Mouse (Mus musculus) hindbrain, embryonic 11.5 days (tissue): Measurements from ENCODE around the gene Kcnk18. TPM values are rescaled to one million over a fixed set of nuclear protein-coding genes. Genes with fewer than 3 reads are reported as not detected.
A peak's percentile ranks its signal among the peaks of the same experiment; 100 is the strongest.

Source experiments
- ATAC-seq: fragments of 200-750 bp; cut with Nextera tagmentation; 2 replicates; pipeline ENCODE4 v1.8.0; 2017; ENCODE audit warnings: mild to moderate bottlenecking, moderate TSS enrichment, moderate library complexity; ENCODE audit not compliant: low FRiP score
- DNase-seq: peaks from one replicate; pipeline ENCODE4 v3.0.0-alpha.2; 2015; ENCODE audit warnings: low spot score
- H3K27ac ChIP-seq: fragments of 300-500 bp; sonication (generic); 2 replicates; pipeline ENCODE4 v1.5.1; 2014; ENCODE audit warnings: mild to moderate bottlenecking, low read depth, low read length
- H3K27me3 ChIP-seq: fragments of 300-500 bp; sonication (generic); 2 replicates; pipeline ENCODE4 v1.6.1; 2014; ENCODE audit warnings: mild to moderate bottlenecking, low read length, moderate library complexity, mixed read lengths; ENCODE audit not compliant: control insufficient read depth, insufficient read depth
- H3K36me3 ChIP-seq: fragments of 300-500 bp; sonication (generic); 2 replicates; pipeline ENCODE4 v1.6.1; 2014; ENCODE audit warnings: mild to moderate bottlenecking, low read length, moderate library complexity, mixed read lengths; ENCODE audit not compliant: control insufficient read depth, insufficient read depth
- H3K4me1 ChIP-seq: fragments of 300-500 bp; sonication (generic); replicated peaks from 2 replicates; pipeline ENCODE4 v1.6.1; 2014; ENCODE audit warnings: low read length, mixed read lengths; ENCODE audit not compliant: control insufficient read depth, insufficient read depth
- H3K4me2 ChIP-seq: fragments of 300-500 bp; sonication (generic); replicated peaks from 2 replicates; pipeline ENCODE4 v1.6.1; 2014; ENCODE audit warnings: mild to moderate bottlenecking, low read depth, low read length
- H3K4me3 ChIP-seq: fragments of 300-500 bp; sonication (generic); 2 replicates; pipeline ENCODE4 v1.5.1; 2014; ENCODE audit warnings: low read depth, low read length
- H3K9ac ChIP-seq: fragments of 300-500 bp; sonication (generic); 2 replicates; pipeline ENCODE4 v1.6.1; 2014; ENCODE audit warnings: low read depth, low read length
- H3K9me3 ChIP-seq: fragments of 300-500 bp; sonication (generic); 2 replicates; pipeline ENCODE4 v1.6.1; 2016; ENCODE audit warnings: low read length; ENCODE audit not compliant: control insufficient read depth
- WGBS: fragments of 180-500 bp; shearing (Covaris S2); extraction: QIAGEN DNeasy Blood & Tissue Kit; methylation state at CpG from one replicate; pipeline ENCODE4 v1.1.7; 2014; 5-methylcytosine and 5-hydroxymethylcytosine counted together
- polyA plus RNA-seq: library from polyadenylated mRNA; unstranded; fragments of >200 nt; fragmentation: Nextera tagmentation; extraction: Ambion mirVana; gene quantifications from 2 replicates; pipeline ENCODE4 v1.2.1, GENCODE M21; 2014

Kcnk18 gene
- polyA plus RNA-seq, 1 experiment from 2014 or later = not detected

DNA sequence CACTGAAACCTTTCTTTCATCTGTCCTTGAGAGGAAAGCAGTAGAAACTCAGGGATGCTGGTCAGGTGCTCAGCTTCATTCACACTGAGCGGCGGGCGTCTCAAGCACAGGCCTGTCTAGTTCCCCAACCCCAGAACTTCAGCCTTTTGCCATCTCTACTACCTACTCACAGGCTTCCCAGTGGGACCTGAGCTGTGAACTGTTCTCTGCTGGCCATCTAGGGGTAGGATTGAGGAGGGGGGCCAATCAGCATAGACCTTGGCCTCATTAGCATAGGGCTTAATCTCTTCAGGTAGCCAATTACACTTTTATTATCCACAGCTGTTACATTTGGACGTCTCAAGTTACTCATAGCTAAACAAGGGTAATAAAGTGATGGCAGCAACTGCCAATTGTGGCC, 30.0 kb upstream of the Kcnk18 start:
- no peak overlapping the region for H3K4me3 ChIP-seq
- H3K4me2 ChIP-seq = no peak overlapping the region
- peaks cover 71% of the 10 kb centered on the region for H3K27me3 ChIP-seq
- H3K4me1 ChIP-seq = no peaks in the 10 kb centered on the region
- ATAC-seq (no peak), DNase-seq (no peak)
- no peak overlapping the region for H3K9ac ChIP-seq
- no peaks in the 10 kb centered on the region for H3K36me3 ChIP-seq
- H3K27ac ChIP-seq = no peak overlapping the region
- WGBS = 20% methylated on average over 4 of the region's 4 CpGs
- no peaks in the 10 kb centered on the region for H3K9me3 ChIP-seq

DNA sequence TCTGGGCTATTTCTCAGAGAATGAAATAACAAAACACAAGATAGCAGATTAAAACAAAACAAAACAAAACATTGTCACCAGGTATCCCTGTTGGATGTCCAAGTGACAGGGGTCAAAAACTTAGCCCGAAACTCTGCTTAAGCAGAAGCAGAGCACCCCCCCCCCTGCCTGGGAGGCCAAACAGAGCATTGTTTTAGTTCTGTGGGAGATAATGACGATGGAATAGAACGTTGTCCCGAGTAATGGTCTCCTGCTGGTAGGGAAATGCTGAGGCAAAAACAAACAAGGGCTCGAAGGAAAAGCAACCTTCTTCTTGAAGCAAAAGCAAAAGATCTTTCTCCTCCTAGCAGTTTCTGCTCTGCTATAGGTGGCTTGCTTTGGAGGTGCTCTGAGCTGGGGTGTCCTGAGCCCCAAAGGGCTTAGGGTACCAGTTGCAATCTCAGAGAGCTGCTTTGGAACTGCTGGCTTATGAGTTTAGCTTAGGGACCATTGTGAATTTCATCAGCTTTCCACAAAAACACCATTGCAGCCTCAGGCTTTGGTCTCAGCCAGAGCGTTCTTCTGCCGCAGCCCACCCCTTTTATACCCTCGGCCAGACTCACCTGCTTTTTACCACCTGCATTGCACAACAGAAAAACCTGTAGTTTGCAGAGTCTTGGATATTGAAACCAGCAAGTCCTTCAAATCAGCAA, 28.4 kb upstream of the Kcnk18 start:
- Histone ChIP-seq H3K4me3 (no peak overlapping the region), H3K27ac (no peak overlapping the region), H3K27me3 (peaks cover 81% of the 10 kb centered on the region), H3K4me2 (no peak overlapping the region), H3K36me3 (no peaks in the 10 kb centered on the region), H3K9me3 (no peaks in the 10 kb centered on the region), H3K9ac (no peak overlapping the region), H3K4me1 (no peaks in the 10 kb centered on the region)
- 1% methylated on average over 8 of the region's 8 CpGs for WGBS
- DNase-seq (peak; percentile 39), ATAC-seq (no peak)

DNA sequence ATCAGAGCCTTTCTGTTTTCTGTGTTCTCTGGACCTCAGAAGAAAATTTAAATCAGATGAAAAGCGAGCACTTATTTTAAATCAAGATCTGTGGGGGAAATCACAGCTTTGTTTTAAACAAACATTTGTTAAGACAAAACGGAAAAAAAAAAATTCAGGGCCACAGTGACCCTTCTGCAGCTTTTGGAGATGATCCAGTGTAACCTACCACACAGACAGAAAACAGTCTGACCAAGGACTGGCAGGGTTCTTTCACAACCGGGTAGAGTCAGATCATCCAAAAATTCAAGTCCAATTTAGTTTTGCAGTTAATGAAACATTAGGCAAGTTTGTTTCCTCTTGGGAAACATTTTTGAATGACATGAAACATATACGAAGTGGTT, 27.9 kb upstream of the Kcnk18 start:
- DNase-seq (peak; percentile 31), ATAC-seq (no peak)
- H3K9ac ChIP-seq = no peak overlapping the region
- H3K4me1 ChIP-seq = no peaks in the 10 kb centered on the region
- 4% methylated on average over 4 of the region's 4 CpGs for WGBS
- no peak overlapping the region for H3K4me3 ChIP-seq
- peaks cover 82% of the 10 kb centered on the region for H3K27me3 ChIP-seq
- H3K27ac ChIP-seq = no peak overlapping the region
- no peak overlapping the region for H3K4me2 ChIP-seq
- H3K36me3 ChIP-seq = no peaks in the 10 kb centered on the region
- H3K9me3 ChIP-seq = no peaks in the 10 kb centered on the region

DNA sequence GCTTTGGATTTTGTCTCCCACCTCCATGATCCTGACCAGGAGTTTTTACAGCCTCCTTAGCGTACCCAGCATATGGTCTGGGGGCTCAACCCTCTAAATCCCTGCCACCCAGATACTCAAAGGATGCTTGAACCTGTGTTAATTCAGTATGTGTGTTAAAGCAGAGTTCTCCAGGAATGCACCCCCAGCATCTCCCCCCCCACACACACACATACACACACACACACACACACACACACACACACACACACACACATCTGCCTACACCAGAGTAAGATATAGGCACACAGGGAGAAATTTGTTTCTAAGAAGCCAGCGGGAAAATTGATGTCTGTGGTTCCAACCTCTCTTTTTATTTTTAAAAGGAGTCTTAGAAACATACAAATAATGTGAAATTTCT, 26.5 kb upstream of the Kcnk18 start:
- ATAC-seq (no peak), DNase-seq (peak; percentile 40)
- no peak overlapping the region for H3K4me3 ChIP-seq
- no peaks in the 10 kb centered on the region for H3K36me3 ChIP-seq
- no peak overlapping the region for H3K9ac ChIP-seq
- H3K27me3 ChIP-seq = peaks cover 88% of the 10 kb centered on the region
- 10% methylated on average over 2 of the region's 2 CpGs for WGBS
- no peak overlapping the region for H3K27ac ChIP-seq
- no peaks in the 10 kb centered on the region for H3K9me3 ChIP-seq
- no peaks in the 10 kb centered on the region for H3K4me1 ChIP-seq
- no peak overlapping the region for H3K4me2 ChIP-seq

DNA sequence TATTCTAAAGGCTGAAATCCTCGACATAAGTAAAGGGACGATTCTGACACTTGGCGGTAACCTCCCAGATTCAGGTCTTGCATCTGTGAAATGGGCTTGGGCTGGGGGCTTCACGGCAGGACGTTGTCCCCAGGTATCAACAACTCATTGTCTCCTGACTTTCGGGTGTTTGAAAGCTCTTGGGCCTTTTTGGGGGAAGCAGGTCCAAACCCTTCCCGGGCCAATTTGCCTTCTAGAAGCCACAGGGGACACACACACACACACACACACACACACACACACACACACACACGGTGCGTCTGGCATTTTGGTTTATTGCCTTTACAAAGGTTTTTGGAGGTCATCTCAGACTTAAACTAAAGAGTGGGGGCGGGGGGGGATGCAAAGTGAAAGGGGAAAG, 25.6 kb upstream of the Kcnk18 start:
- DNase-seq = peak; percentile 54
- H3K9me3 ChIP-seq = no peaks in the 10 kb centered on the region
- no peak overlapping the region for H3K9ac ChIP-seq
- WGBS = 0% methylated on average over 10 of the region's 10 CpGs
- peaks cover 88% of the 10 kb centered on the region for H3K27me3 ChIP-seq
- ATAC-seq = no peak
- H3K36me3 ChIP-seq = no peaks in the 10 kb centered on the region
- no peak overlapping the region for H3K27ac ChIP-seq
- no peak overlapping the region for H3K4me2 ChIP-seq
- H3K4me3 ChIP-seq = no peak overlapping the region
- no peaks in the 10 kb centered on the region for H3K4me1 ChIP-seq

DNA sequence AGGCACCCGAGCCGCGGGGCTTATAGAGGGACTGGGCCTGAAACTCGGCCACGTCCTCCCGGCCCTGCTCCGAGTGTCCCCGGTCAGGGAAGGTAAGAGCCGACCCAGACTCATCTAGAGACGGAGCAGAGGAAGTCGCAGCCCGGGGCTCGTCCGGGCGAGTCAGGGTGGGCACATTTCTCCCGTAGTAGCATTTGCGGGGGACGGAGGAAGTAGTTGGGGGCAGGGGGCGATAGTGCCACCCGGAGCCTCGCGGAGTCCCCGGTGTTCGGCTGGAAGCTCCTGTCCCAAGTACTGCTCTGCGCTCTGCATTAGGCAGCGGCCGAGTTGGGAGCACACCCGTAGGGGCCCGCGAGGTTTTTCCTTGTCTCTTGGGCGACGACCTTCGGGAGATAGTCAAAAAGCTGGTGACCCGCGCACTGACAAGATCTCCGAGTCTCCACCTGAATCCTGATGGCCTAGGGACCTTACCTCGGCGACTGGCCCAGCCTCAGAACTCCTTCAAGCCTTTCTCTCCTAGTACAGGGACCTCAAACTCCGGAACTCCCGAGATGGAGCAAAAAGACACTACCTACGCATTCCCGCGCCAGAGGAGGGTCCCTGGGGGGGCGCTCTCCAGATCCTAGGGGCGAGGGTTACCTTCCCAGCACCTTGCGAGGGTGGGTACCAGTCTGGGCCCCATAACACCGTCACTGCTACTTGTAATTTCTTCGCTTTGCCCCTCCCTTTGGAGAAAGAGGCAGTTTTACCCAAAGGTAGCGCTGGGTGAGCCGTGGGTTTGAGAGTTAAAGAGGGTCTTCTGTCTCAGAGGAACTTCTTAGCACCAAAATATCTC, 24.8 kb upstream of the Kcnk18 start:
- no peaks in the 10 kb centered on the region for H3K36me3 ChIP-seq
- no peak overlapping the region for H3K4me2 ChIP-seq
- DNase-seq = peak; percentile 61
- H3K4me1 ChIP-seq = no peaks in the 10 kb centered on the region
- H3K4me3 ChIP-seq = no peak overlapping the region
- no peaks in the 10 kb centered on the region for H3K9me3 ChIP-seq
- H3K9ac ChIP-seq = no peak overlapping the region
- peaks cover 80% of the 10 kb centered on the region for H3K27me3 ChIP-seq
- ATAC-seq = no peak
- H3K27ac ChIP-seq = no peak overlapping the region
- under 1% methylated on average over 50 of the region's 50 CpGs for WGBS

DNA sequence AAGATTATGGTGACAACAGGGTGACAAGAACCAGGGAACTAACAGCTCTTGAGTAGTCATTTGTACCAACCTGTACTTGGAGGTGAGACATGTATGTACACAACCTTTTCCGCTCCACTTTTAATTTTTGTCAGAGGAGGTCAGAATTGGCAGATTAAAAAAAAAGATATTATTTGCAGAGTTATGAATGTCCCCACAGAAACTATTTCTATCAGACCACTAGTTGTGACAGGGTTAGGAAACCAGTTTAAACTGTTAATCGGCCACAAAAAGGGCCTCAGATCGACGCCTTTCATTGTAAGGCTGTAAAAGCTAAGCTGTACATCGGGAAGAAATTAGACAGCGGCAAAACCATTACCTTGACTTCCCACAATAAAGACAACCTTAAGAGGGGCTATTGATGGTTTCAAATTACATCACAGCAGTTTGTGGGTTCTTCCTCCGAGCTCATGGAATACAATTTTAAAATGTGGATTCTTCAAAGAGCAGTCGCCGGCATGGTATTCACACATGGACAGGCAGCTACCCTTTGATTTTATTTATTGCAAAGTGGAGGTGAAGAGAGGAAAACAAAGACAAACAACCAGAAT, 23.7 kb upstream of the Kcnk18 start:
- Histone ChIP-seq H3K9ac (no peak overlapping the region), H3K9me3 (no peaks in the 10 kb centered on the region), H3K4me2 (no peak overlapping the region), H3K4me3 (no peak overlapping the region), H3K27ac (no peak overlapping the region), H3K36me3 (no peaks in the 10 kb centered on the region), H3K4me1 (no peaks in the 10 kb centered on the region), H3K27me3 (peaks cover 74% of the 10 kb centered on the region)
- no peak for ATAC-seq
- WGBS = 9% methylated on average over 9 of the region's 9 CpGs
- peak; percentile 44 for DNase-seq

DNA sequence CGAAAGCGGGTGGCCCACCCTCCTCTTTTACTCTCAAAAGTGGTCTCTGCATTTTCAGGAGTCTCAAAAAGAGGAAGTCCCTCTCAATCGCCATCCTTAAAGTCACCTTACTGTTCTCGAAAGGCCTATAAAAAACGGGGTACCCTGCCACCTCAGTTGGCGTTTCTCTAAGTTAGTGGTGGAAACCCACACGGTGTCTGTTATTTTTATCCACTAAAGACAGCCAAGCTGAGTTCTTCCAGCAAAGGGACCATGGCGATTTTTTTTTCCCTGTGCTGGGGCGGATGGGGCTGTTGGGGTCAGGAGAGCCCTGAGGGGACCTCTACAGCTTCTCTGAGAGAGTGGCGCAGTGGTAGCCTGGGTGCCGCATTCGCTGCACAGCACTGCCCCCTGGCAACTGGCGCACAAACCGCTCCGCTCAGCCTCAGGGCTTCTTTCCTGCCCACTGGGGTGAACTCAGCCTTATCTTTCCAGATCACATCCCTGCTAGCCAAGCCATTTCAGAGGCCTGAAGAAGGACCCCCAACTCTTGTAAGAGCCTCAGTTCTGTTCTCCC, 22.8 kb upstream of the Kcnk18 start:
- peaks cover 65% of the 10 kb centered on the region for H3K27me3 ChIP-seq
- WGBS = 3% methylated on average over 15 of the region's 15 CpGs
- ATAC-seq = no peak

More for the DNA sequence above, 22.8 kb upstream of the Kcnk18 start:
- no peak overlapping the region for H3K4me2 ChIP-seq
- H3K4me1 ChIP-seq = no peaks in the 10 kb centered on the region
- no peak overlapping the region for H3K27ac ChIP-seq
- no peaks in the 10 kb centered on the region for H3K9me3 ChIP-seq
- no peaks in the 10 kb centered on the region for H3K36me3 ChIP-seq
- no peak overlapping the region for H3K9ac ChIP-seq
- H3K4me3 ChIP-seq = no peak overlapping the region
- peak; percentile 72 for DNase-seq
